Mouse (Mus musculus) lung, adult 2 months (tissue): Measurements from ENCODE around the gene Prss42.

Experiments used
- CTCF ChIP-seq: fragments of 200-500 bp; IDR thresholded peaks from 2 replicates; pipeline ENCODE4 v1.5.1; 2011; ENCODE audit warnings: mild to moderate bottlenecking, low read length, control low read depth; ENCODE audit not compliant: insufficient read depth
- POLR2A ChIP-seq: fragments of 200-500 bp; IDR thresholded peaks from 2 replicates; pipeline ENCODE4 v1.6.1; 2011; ENCODE audit warnings: low read depth, mild to moderate bottlenecking, control low read depth, low read length, borderline replicate concordance; ENCODE audit errors: extremely low read depth

- TF ChIP-seq POLR2A (no peak), CTCF (no peak)
These were observed 46.6 kb upstream of the Prss42 start for GRCm38 (mm10) chr9:110751412-110751811.
